Mouse (Mus musculus): ENCODE results near the gene Lrrc29. TPM values are rescaled to one million over a fixed set of nuclear protein-coding genes. Genes with fewer than 3 reads are reported as not detected.

Lrrc29 gene
- polyA plus RNA-seq, 1 experiment from 2014 or later: 1.2 TPM

- WGBS: 82% methylated on average over 6 of the region's 6 CpGs
- Histone ChIP-seq H3K4me1 (no peaks in the 10 kb centered on the region), H3K27ac (replicated peaks) (no peak overlapping the region), H3K4me3 (no peak overlapping the region), H3K9ac (replicated peaks) (no peak overlapping the region), H3K36me3 (peaks cover 12% of the 10 kb centered on the region; the same call in 1 of the 2 replicates), H3K4me2 (replicated peaks) (no peak overlapping the region), H3K9me3 (no peaks in the 10 kb centered on the region), H3K27me3 (no peaks in the 10 kb centered on the region)
- ATAC-seq (ENCODE audit: low FRiP score, low read depth): no peak
Observed at GRCm38 (mm10) chr8:105339886-105340635, 14.0 kb upstream of the Lrrc29 start.

GRCm38 (mm10) chr8:105338992-105339391, 12.9 kb upstream of the Lrrc29 start:
- ATAC-seq (ENCODE audit: low FRiP score, low read depth): no peak
- peaks cover 22% of the 10 kb centered on the region for H3K36me3 ChIP-seq
- 63% methylated on average over 4 of the region's 4 CpGs for WGBS
- no peaks in the 10 kb centered on the region for H3K9me3 ChIP-seq
- no peak overlapping the region for H3K9ac ChIP-seq (replicated peaks)
- H3K4me1 ChIP-seq: no peaks in the 10 kb centered on the region
- no peak overlapping the region for H3K4me3 ChIP-seq
- H3K27me3 ChIP-seq: no peaks in the 10 kb centered on the region
- no peak overlapping the region for H3K27ac ChIP-seq (replicated peaks)
- H3K4me2 ChIP-seq (replicated peaks): no peak overlapping the region

- Histone ChIP-seq H3K4me1 (no peaks in the 10 kb centered on the region), H3K27ac (replicated peaks) (no peak overlapping the region), H3K27me3 (no peaks in the 10 kb centered on the region), H3K36me3 (peaks cover 39% of the 10 kb centered on the region), H3K9me3 (no peaks in the 10 kb centered on the region), H3K4me3 (no peak overlapping the region), H3K4me2 (replicated peaks) (no peak overlapping the region), H3K9ac (replicated peaks) (no peak overlapping the region)
- ATAC-seq (ENCODE audit: low FRiP score, low read depth): peak; percentile 53; the same call in 1 of the 2 replicates
- whole genome bisulfite sequencing: 45% methylated on average over 31 of the region's 32 CpGs
Observed at GRCm38 (mm10) chr8:105336373-105337130, 10.5 kb upstream of the Lrrc29 start.

- Histone ChIP-seq H3K27me3 (no peaks in the 10 kb centered on the region), H3K4me1 (peaks cover 2% of the 10 kb centered on the region), H3K36me3 (peaks cover 77% of the 10 kb centered on the region), H3K27ac (replicated peaks) (no peak overlapping the region), H3K9me3 (no peaks in the 10 kb centered on the region), H3K4me2 (replicated peaks) (no peak overlapping the region), H3K4me3 (no peak overlapping the region), H3K9ac (replicated peaks) (no peak overlapping the region)
- no peak for ATAC-seq (ENCODE audit: low FRiP score, low read depth)
- WGBS: 78% methylated on average over 2 of the region's 2 CpGs
Observed at GRCm38 (mm10) chr8:105332523-105332922, 6.4 kb upstream of the Lrrc29 start.

- H3K27ac ChIP-seq (replicated peaks): no peak overlapping the region
- H3K36me3 ChIP-seq: peaks cover 77% of the 10 kb centered on the region
- WGBS: 91% methylated on average over 9 of the region's 9 CpGs
- peaks cover 8% of the 10 kb centered on the region for H3K4me1 ChIP-seq
- no peaks in the 10 kb centered on the region for H3K9me3 ChIP-seq
- no peaks in the 10 kb centered on the region for H3K27me3 ChIP-seq
- H3K9ac ChIP-seq (replicated peaks): no peak overlapping the region
- H3K4me3 ChIP-seq: no peak overlapping the region
- H3K4me2 ChIP-seq (replicated peaks): no peak overlapping the region
- no peak for ATAC-seq (ENCODE audit: low FRiP score, low read depth)
Observed at GRCm38 (mm10) chr8:105331931-105332330, 5.9 kb upstream of the Lrrc29 start.

GRCm38 (mm10) chr8:105331469-105331868, 5.4 kb upstream of the Lrrc29 start:
- Histone ChIP-seq H3K9ac (replicated peaks) (no peak overlapping the region), H3K4me2 (replicated peaks) (no peak overlapping the region), H3K9me3 (no peaks in the 10 kb centered on the region), H3K27me3 (no peaks in the 10 kb centered on the region), H3K27ac (replicated peaks) (no peak overlapping the region), H3K36me3 (peaks cover 72% of the 10 kb centered on the region), H3K4me1 (peaks cover 11% of the 10 kb centered on the region), H3K4me3 (no peak overlapping the region)
- WGBS: 97% methylated on average over 22 of the region's 22 CpGs
- ATAC-seq (ENCODE audit: low FRiP score, low read depth): no peak

GRCm38 (mm10) chr8:105330325-105330724, 4.2 kb upstream of the Lrrc29 start:
- peaks cover 68% of the 10 kb centered on the region for H3K36me3 ChIP-seq
- H3K27ac ChIP-seq (replicated peaks): no peak overlapping the region
- no peaks in the 10 kb centered on the region for H3K27me3 ChIP-seq

GRCm38 (mm10) chr8:105326968-105327367, 890 bp upstream of the Lrrc29 start:
- Histone ChIP-seq H3K4me3 (peak overlapping the region; percentile 83), H3K9me3 (no peaks in the 10 kb centered on the region), H3K4me1 (peaks cover 20% of the 10 kb centered on the region), H3K9ac (replicated peaks) (peak overlapping the region; percentile 74), H3K27ac (replicated peaks) (no peak overlapping the region), H3K4me2 (replicated peaks) (peak overlapping the region; percentile 70), H3K27me3 (no peaks in the 10 kb centered on the region), H3K36me3 (peaks cover 54% of the 10 kb centered on the region)
- 37% methylated on average over 6 of the region's 6 CpGs for WGBS
- no peak for ATAC-seq (ENCODE audit: low FRiP score, low read depth)

More at GRCm38 (mm10) chr8:105330325-105330724, 4.2 kb upstream of the Lrrc29 start:
- Histone ChIP-seq H3K4me3 (no peak overlapping the region), H3K9ac (replicated peaks) (no peak overlapping the region), H3K4me2 (replicated peaks) (no peak overlapping the region), H3K9me3 (no peaks in the 10 kb centered on the region), H3K4me1 (peaks cover 14% of the 10 kb centered on the region)
- ATAC-seq (ENCODE audit: low FRiP score, low read depth): no peak
- WGBS: 94% methylated on average over 12 of the region's 12 CpGs

- H3K4me1 ChIP-seq: peaks cover 20% of the 10 kb centered on the region
- peak overlapping the region; percentile 71 for H3K27ac ChIP-seq (replicated peaks)
- no peaks in the 10 kb centered on the region for H3K27me3 ChIP-seq
- no peaks in the 10 kb centered on the region for H3K9me3 ChIP-seq
- ATAC-seq (ENCODE audit: low FRiP score, low read depth): peak; percentile 65; the same call in 1 of the 2 replicates
- H3K9ac ChIP-seq (replicated peaks): peak overlapping the region; percentile 74
- H3K4me2 ChIP-seq (replicated peaks): peak overlapping the region; percentile 86
- H3K4me3 ChIP-seq: peak overlapping the region; percentile 83
- H3K36me3 ChIP-seq: peaks cover 41% of the 10 kb centered on the region
- 2% methylated on average over 12 of the region's 12 CpGs for WGBS
Observed at GRCm38 (mm10) chr8:105325641-105326093, 411 bp downstream of the Lrrc29 start.

- 91% methylated on average over 4 of the region's 4 CpGs for WGBS
- H3K4me3 ChIP-seq: no peak overlapping the region
- H3K4me2 ChIP-seq (replicated peaks): no peak overlapping the region
- peaks cover 27% of the 10 kb centered on the region for H3K36me3 ChIP-seq
- no peak overlapping the region for H3K27ac ChIP-seq (replicated peaks)
- peaks cover 20% of the 10 kb centered on the region for H3K4me1 ChIP-seq
- no peak overlapping the region for H3K9ac ChIP-seq (replicated peaks)
- H3K9me3 ChIP-seq: no peaks in the 10 kb centered on the region
- no peaks in the 10 kb centered on the region for H3K27me3 ChIP-seq
- ATAC-seq (ENCODE audit: low FRiP score, low read depth): no peak
Observed at GRCm38 (mm10) chr8:105323183-105323582, 2.9 kb downstream of the Lrrc29 start.

GRCm38 (mm10) chr8:105318662-105319190, 7.4 kb downstream of the Lrrc29 start:
- H3K9me3 ChIP-seq: no peaks in the 10 kb centered on the region
- no peak overlapping the region for H3K4me2 ChIP-seq (replicated peaks)
- peaks cover 62% of the 10 kb centered on the region for H3K36me3 ChIP-seq
- H3K27ac ChIP-seq (replicated peaks): no peak overlapping the region
- H3K4me3 ChIP-seq: no peak overlapping the region
- no peak overlapping the region for H3K9ac ChIP-seq (replicated peaks)
- no peaks in the 10 kb centered on the region for H3K4me1 ChIP-seq
- no peaks in the 10 kb centered on the region for H3K27me3 ChIP-seq
- ATAC-seq (ENCODE audit: low FRiP score, low read depth): no peak
- WGBS: 87% methylated on average over 11 of the region's 11 CpGs

GRCm38 (mm10) chr8:105317941-105318340, 8.1 kb downstream of the Lrrc29 start:
- H3K4me1 ChIP-seq: no peaks in the 10 kb centered on the region
- H3K4me3 ChIP-seq: no peak overlapping the region
- no peak overlapping the region for H3K27ac ChIP-seq (replicated peaks)
- no peak overlapping the region for H3K9ac ChIP-seq (replicated peaks)
- H3K9me3 ChIP-seq: no peaks in the 10 kb centered on the region
- 88% methylated on average over 4 of the region's 4 CpGs for WGBS
- H3K4me2 ChIP-seq (replicated peaks): no peak overlapping the region
- H3K36me3 ChIP-seq: peaks cover 64% of the 10 kb centered on the region
- no peak for ATAC-seq (ENCODE audit: low FRiP score, low read depth)
- H3K27me3 ChIP-seq: no peaks in the 10 kb centered on the region

Data from midbrain, embryonic 12.5 days (tissue).